Mouse (Mus musculus) lung, postnatal 25 days (tissue): ENCODE measurements around the gene Cd4.

ENCODE experiments used
- DNase-seq: peaks from one replicate; pipeline ENCODE4 v3.0.0; 2022; ENCODE audit warnings: low spot score

Cd4 gene

GRCm38 (mm10) chr6:124887986-124888385 is at the start of gene Cd4:
TSS of gene Cd4 (minus strand) at chr6:124888221.
- no peak for DNase-seq

DNA sequence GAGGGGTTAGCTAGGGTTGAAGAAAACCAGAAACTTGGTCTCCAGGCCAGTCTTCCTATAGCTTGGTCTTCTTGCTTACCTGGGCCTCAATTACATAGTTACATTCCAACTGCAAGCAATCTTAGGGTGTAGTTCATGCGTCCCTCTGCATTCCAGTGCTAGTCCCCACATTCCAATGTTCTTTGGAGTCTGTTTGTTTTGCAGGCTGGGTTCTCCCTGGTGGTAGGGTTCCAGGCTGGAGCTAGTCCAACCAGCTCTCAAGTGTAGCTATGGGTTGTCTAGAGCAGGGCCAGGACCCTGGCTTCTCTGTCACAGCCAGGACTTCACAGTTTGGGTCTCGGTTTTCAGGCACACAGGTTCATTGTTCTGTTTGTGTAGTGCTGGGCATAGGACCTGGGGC is 49.5 kb upstream of the Cd4 start:
- DNase-seq: peak; percentile 36

DNA sequence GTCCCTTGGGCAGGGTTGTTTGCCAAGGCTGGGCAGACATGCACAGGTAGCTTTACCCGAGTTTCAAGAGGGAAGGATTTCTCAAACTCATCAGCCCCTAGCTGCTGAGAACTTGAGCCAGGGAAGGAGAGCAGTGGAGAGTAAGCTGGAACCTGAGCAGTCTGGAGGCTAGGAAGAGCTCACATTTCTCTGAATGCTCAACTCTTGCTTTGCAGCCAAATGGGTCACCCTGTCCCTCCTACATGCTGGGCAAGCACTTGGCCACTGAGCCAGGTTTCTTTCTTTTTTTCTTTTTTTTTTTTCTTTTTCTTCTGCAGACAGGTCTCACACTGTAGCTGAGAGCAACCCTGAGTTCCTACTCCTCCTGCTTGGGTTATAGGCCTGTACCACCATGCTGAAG is 48.7 kb upstream of the Cd4 start:
- no peak for DNase-seq

DNA sequence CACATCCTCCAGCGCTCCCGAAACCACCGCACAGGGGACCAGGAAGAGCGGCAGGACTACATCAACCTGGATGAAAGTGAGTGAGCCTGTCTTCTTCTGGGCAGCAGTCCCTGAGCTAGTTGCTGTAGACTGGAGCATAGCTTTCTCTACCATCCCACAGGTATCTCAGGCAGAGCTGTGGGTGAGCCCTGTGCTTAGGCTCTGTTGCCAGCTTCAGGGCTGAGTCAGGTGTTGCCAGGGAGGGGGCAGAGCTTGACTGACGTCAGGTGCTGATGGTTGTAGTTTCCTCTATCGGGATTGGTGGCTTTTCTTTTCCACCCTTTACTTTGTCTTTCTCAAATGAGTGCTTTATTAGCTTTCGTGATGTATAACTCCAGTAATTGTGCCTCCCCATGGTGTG is 46.6 kb upstream of the Cd4 start:
- no peak for DNase-seq

GRCm38 (mm10) chr6:124933127-124933526 is 45.1 kb upstream of the Cd4 start:
- DNase-seq: no peak

DNA sequence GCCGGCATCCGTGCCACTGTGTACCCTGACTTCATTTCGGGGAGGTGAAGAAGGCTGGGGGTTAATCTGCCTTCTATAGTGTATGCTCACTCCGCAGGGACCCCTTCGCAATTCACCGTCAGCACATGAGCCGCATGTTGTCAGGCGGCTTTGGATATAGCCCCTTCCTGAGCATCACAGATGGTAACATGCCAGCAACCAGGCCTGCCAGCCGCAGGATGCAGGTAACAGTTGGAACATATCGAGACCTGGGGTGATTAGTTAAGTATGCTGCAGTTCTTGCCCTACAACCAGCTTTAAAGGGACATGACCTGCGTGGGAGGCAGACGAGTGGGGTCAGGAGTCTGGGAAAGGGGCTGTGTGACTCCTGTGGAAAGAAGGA is 44.3 kb upstream of the Cd4 start:
- no peak for DNase-seq

DNA sequence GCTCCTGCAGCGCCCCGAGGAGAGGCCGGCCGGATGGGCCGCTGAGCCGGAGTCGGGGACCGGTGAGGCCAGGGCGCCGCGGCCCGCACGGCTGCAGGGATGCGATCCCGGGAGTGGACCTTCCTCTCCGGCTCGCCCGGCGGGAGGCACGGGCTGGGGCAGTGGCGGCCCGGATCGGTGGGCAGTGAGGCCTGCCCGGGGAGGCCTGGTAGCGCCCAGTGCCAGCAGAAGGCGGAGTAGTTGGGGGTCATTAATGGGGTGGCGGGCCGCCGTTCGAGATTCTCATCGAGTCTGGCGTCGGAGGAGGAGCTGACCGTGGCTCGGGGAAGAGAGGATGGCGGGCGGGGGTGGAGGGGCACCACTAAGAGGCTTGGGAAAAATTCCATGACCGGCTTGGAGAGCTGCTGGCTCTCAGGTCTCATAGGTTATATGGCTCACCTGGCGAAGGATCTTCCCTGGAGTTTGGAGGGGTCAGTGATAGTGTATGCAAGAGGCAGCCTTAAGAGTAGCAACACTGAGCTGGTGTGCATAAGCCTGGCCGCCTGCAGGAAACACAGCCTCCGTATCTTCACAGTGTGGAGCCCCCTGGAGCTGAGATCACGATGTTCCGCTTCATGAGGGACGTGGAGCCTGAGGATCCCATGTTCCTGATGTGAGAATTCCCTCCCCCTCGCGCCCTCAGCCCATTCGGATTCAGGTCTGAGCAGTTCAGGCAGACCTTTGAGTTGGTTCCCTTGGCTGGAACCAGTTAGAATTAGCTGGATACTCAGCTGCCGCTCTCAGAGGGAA is 43.7 kb upstream of the Cd4 start:
- DNase-seq: no peak

GRCm38 (mm10) chr6:124930754-124931524 is 42.9 kb upstream of the Cd4 start, which contains the start of gene Mlf2:
TSS of gene Mlf2 (plus strand) at chr6:124931386.
- DNase-seq: peak; percentile 99

GRCm38 (mm10) chr6:124930231-124930630 is 42.2 kb upstream of the Cd4 start:
- peak; percentile 52 for DNase-seq

DNA sequence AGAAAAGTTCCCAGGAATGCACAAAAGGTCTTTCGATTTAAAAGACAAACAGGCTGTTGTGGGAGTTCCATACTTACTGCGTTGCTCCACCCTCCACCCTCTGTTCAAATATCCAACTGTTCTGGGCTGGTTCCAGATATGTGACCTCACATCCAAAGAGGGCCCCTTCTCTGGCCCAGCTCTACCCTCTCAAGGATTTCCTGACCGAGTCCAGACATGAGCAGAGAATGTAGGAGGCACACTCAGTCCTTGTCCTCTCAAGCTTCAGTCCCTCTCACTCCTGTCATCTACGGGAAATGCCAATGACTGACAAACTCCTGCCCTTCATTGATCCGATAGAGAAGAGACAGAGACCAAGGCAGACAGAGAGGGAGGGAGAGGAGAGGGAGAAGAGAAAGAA is 37.9 kb upstream of the Cd4 start:
- DNase-seq: peak; percentile 85

GRCm38 (mm10) chr6:124925173-124925793 is 37.3 kb upstream of the Cd4 start:
- no peak for DNase-seq

DNA sequence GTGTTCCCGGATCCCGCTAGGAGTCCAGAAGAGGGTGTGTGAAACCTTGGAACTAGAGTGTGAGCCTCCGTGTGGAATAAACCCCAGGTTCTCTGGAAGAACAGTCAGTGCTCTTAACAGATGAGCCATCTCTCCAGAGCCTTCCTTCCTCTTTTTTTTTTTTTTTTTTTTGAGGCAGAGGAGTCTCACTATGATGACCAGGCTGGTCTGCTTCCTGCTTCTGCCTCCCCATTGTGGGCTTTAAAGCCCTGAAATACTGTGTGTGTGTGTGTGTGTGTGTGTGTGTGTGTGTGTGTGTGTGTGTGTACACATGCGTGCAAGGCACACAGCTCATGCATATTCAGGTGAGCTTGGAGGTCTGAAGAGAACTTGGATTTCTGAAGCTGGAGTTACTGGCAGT is 33.5 kb upstream of the Cd4 start:
- DNase-seq: no peak

DNA sequence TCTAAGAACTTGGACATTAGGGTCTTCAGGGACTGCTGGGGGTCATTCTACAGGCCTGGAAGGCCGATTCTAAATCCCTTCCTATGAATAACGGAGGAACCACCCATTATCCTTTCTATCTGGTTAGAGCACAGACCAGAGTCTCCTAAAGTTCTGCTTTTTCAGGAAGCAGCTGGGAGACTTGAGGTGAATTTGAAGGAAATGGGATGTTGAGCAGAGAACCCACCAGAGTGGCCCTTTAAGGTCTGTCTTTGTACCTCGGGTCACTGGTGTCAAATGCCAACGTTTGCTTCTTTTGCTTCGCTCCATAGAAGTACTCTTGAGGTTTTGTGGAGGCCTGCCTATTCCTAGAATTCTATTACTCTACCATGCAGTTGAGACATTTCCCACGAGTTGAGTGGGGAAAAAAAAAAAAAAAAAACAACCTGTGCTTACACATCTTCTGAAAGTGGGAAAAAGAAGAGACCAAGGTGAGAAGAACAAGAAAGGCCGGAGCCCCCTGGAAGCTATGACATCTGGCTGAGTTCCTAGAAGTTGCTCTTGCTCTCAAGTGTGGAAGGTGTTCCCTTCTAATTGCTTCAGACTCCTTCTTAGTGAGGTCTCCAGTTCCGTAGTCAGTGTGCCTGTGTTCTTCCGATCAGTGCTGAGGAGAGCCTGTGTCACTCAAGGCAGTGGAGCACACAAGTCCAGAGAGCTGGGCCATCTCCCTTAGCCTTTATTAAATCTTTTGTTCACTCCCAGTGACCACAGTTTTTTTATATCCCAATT is 32.5 kb upstream of the Cd4 start:
- DNase-seq: no peak

- DNase-seq: peak; percentile 98
Measured at GRCm38 (mm10) chr6:124919695-124920317, 31.8 kb upstream of the Cd4 start, which contains the start of gene Ptms. TSS of gene Ptms (minus strand) at chr6:124920103.

- no peak for DNase-seq
Measured at GRCm38 (mm10) chr6:124918890-124919627, 31.0 kb upstream of the Cd4 start.

- DNase-seq: no peak
Measured at GRCm38 (mm10) chr6:124918331-124918690, 30.3 kb upstream of the Cd4 start.

- peak; percentile 94 for DNase-seq
Measured at GRCm38 (mm10) chr6:124917518-124918330, 29.7 kb upstream of the Cd4 start.

DNA sequence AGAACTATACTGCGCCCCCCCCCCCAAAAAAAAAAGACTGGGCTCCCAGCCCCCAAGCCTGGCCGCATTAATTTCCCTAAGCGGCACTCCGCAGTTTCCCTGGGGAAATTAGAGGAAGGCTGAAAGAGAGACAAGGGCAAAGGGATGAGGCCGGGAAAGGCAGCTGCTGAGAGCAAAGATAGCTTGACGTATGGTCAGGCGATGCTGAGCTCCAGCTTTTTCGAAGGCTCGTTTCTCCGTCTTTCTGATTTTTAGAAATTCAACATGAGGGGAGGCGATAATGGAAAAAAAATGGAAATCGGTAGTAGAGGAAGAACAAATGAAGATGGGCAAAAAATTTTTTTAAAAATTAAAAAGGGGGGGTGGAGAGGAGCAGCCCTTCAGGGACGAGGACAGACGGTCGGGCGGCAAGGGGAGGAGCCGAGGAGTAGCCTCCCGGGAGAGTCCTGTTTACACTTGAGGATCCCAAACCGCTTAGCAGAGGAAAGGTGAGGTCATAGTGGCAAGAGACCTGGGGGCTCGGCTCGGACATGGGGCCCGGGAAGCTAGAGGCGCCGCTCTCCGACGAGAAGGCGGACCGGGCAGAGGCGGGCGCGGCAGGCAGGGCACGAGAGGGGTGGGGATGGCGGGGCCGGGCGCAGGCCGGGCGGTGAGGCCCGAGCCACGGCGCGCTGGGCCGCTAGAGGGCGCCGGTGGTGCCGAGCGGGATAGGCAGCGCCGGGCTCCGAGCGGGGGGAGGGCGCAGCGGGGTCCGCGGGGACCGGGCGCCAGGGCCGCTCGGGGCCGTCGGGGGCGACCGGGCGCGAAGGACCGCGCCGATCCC is 28.9 kb upstream of the Cd4 start:
- peak; percentile 92 for DNase-seq
